Mouse (Mus musculus) kidney, postnatal 0 days (tissue): ENCODE data around the gene Pradc1. TPM values are rescaled to one million over a fixed set of nuclear protein-coding genes. Genes with fewer than 3 reads are reported as not detected.

Source experiments
- ATAC-seq: fragments of 200-750 bp; cut with Nextera tagmentation; replicated peaks from 2 replicates; pipeline ENCODE4 v1.8.0; 2017; ENCODE audit warnings: low read depth, moderate number of reproducible peaks, moderate TSS enrichment, moderate library complexity; ENCODE audit not compliant: low FRiP score
- DNase-seq: peaks from one replicate; pipeline ENCODE4 v3.0.0-alpha.2; 2016; ENCODE audit warnings: low spot score
- H3K27ac ChIP-seq: fragments of 300-500 bp; sonication (generic); 2 replicates; pipeline ENCODE4 v1.5.1; 2014; ENCODE audit warnings: mild to moderate bottlenecking
- H3K27me3 ChIP-seq: fragments of 300-500 bp; sonication (generic); 2 replicates; pipeline ENCODE4 v1.6.1; 2014; ENCODE audit warnings: low read length, mixed read lengths; ENCODE audit not compliant: insufficient read depth
- H3K36me3 ChIP-seq: fragments of 300-500 bp; sonication (generic); 2 replicates; pipeline ENCODE4 v1.6.1; 2014; ENCODE audit warnings: low read length, mixed read lengths; ENCODE audit not compliant: insufficient read depth
- H3K4me1 ChIP-seq: fragments of 300-500 bp; sonication (generic); replicated peaks from 2 replicates; pipeline ENCODE4 v1.6.1; 2014; ENCODE audit warnings: antibody characterized with exemption, low read length, mixed read lengths; ENCODE audit not compliant: insufficient read depth
- H3K4me2 ChIP-seq: fragments of 300-500 bp; sonication (generic); 2 replicates; pipeline ENCODE4 v1.6.1; 2014; ENCODE audit warnings: mild to moderate bottlenecking, low read length, moderate library complexity, mixed read lengths
- H3K4me3 ChIP-seq: fragments of 300-500 bp; sonication (generic); replicated peaks from 2 replicates; pipeline ENCODE4 v1.5.1; 2014; ENCODE audit warnings: low read depth, low read length
- H3K9ac ChIP-seq: fragments of 300-500 bp; sonication (generic); 2 replicates; pipeline ENCODE4 v1.6.1; 2014; ENCODE audit warnings: low read depth, low read length
- H3K9me3 ChIP-seq: fragments of 300-500 bp; sonication (generic); replicated peaks from 2 replicates; pipeline ENCODE4 v1.6.1; 2016; ENCODE audit warnings: low read length, inconsistent platforms, mixed read lengths
- CTCF ChIP-seq: IDR thresholded peaks from 2 replicates; pipeline ENCODE4 v1.5.1; 2016; ENCODE audit warnings: antibody characterized with exemption, low read depth, mild to moderate bottlenecking, moderate library complexity
- WGBS: fragments of 180-500 bp; shearing (Covaris S2); extraction: QIAGEN DNeasy Blood & Tissue Kit; methylation state at CpG from one replicate; pipeline ENCODE4 v1.1.7; 2014; 5-methylcytosine and 5-hydroxymethylcytosine counted together
- polyA plus RNA-seq: library from polyadenylated mRNA; unstranded; fragments of >200 nt; fragmentation: Nextera tagmentation; extraction: Ambion mirVana; gene quantifications from 2 replicates; pipeline ENCODE4 v1.2.1, GENCODE M21; 2015

The Pradc1 gene
- polyA plus RNA-seq, 1 experiment from 2014 or later: 37.3 TPM

- ATAC-seq: no peak
Observed at GRCm38 (mm10) chr6:85433865-85434264, 17.9 kb downstream of the Pradc1 start.

GRCm38 (mm10) chr6:85431842-85432431 is 19.8 kb downstream of the Pradc1 start, which contains the start of gene Smyd5:
TSS of gene Smyd5 (plus strand) at chr6:85431989.
- H3K9me3 ChIP-seq: no peaks in the 10 kb centered on the region
- 0 out of 2 replicates have a peak within 1 kb of the TSS, but pooled peaks have one; percentile 25 for H3K27ac ChIP-seq
- H3K9ac ChIP-seq: peak within 1 kb of the TSS; percentile 74
- no peaks in the 10 kb centered on the region for H3K36me3 ChIP-seq
- 0 out of 2 replicates have a peak, but pooled peaks cover 6% of the 10 kb centered on the region for H3K4me1 ChIP-seq
- H3K27me3 ChIP-seq: no peaks in the 10 kb centered on the region
- DNase-seq: peak; percentile 84
- no peak for TF ChIP-seq CTCF
- H3K4me2 ChIP-seq: peak within 1 kb of the TSS; percentile 88
- ATAC-seq: peak; percentile 89
- H3K4me3 ChIP-seq: peak within 1 kb of the TSS; percentile 92
- 1% methylated on average over 39 of the region's 39 CpGs for WGBS

More at GRCm38 (mm10) chr6:85433865-85434264, 17.9 kb downstream of the Pradc1 start:
- Histone ChIP-seq H3K27ac (no peak overlapping the region), H3K4me2 (no peak overlapping the region), H3K4me3 (no peak overlapping the region), H3K4me1 (0 out of 2 replicates have a peak, but pooled peaks cover 6% of the 10 kb centered on the region), H3K9me3 (no peaks in the 10 kb centered on the region), H3K27me3 (no peaks in the 10 kb centered on the region), H3K36me3 (peaks cover 8% of the 10 kb centered on the region; the same call in 1 of the 2 replicates), H3K9ac (no peak overlapping the region)
- no peak for TF ChIP-seq CTCF
- 65% methylated on average over 5 of the region's 5 CpGs for WGBS
- no peak for DNase-seq

- peak overlapping the region; percentile 74; the same call in 1 of the 2 replicates for H3K9ac ChIP-seq
- H3K4me2 ChIP-seq: peak overlapping the region; percentile 88
- DNase-seq (no peak), ATAC-seq (peak; percentile 69)
- no peaks in the 10 kb centered on the region for H3K36me3 ChIP-seq
- H3K9me3 ChIP-seq: no peaks in the 10 kb centered on the region
- WGBS: 39% methylated on average over 8 of the region's 8 CpGs
- H3K4me1 ChIP-seq: 0 out of 2 replicates have a peak, but pooled peaks cover 6% of the 10 kb centered on the region
- H3K27me3 ChIP-seq: no peaks in the 10 kb centered on the region
- peak; percentile 14; the same call in 1 of the 2 replicates for TF ChIP-seq CTCF
- peak overlapping the region; percentile 92 for H3K4me3 ChIP-seq
- H3K27ac ChIP-seq: no peak overlapping the region
Observed at GRCm38 (mm10) chr6:85431274-85431841, 20.4 kb downstream of the Pradc1 start.

GRCm38 (mm10) chr6:85423836-85424379 is 27.9 kb downstream of the Pradc1 start, which contains the start of gene Noto:
TSS of gene Noto (plus strand) at chr6:85423886.
- no peaks in the 10 kb centered on the region for H3K4me1 ChIP-seq
- 0 out of 2 replicates have a peak within 1 kb of the TSS, but pooled peaks have one; percentile 37 for H3K9ac ChIP-seq
- H3K27ac ChIP-seq: no peak within 1 kb of the TSS
- peak within 1 kb of the TSS; percentile 35 for H3K4me2 ChIP-seq
- H3K9me3 ChIP-seq: no peaks in the 10 kb centered on the region
- H3K27me3 ChIP-seq: no peaks in the 10 kb centered on the region
- H3K4me3 ChIP-seq: no peak within 1 kb of the TSS
- TF ChIP-seq CTCF: no peak
- no peak for DNase-seq
- no peak; the same call in 1 of the 2 replicates for ATAC-seq
- H3K36me3 ChIP-seq: no peaks in the 10 kb centered on the region
- WGBS: 13% methylated on average over 28 of the region's 28 CpGs

GRCm38 (mm10) chr6:85419150-85419549 is 32.6 kb downstream of the Pradc1 start:
- Histone ChIP-seq H3K9me3 (no peaks in the 10 kb centered on the region), H3K27me3 (no peaks in the 10 kb centered on the region), H3K4me3 (no peak overlapping the region), H3K27ac (no peak overlapping the region), H3K4me2 (no peak overlapping the region), H3K4me1 (no peaks in the 10 kb centered on the region), H3K9ac (no peak overlapping the region), H3K36me3 (no peaks in the 10 kb centered on the region)
- ATAC-seq (no peak), DNase-seq (no peak)
- no peak for TF ChIP-seq CTCF
- 81% methylated on average over 2 of the region's 2 CpGs for WGBS

- Histone ChIP-seq H3K27me3 (no peaks in the 10 kb centered on the region), H3K9me3 (no peaks in the 10 kb centered on the region), H3K4me3 (no peak overlapping the region), H3K27ac (no peak overlapping the region), H3K9ac (no peak overlapping the region), H3K4me2 (no peak overlapping the region), H3K36me3 (no peaks in the 10 kb centered on the region), H3K4me1 (no peaks in the 10 kb centered on the region)
- no peak for ATAC-seq
- DNase-seq: no peak
- WGBS: 49% methylated on average over 3 of the region's 3 CpGs
- TF ChIP-seq CTCF: no peak
Observed at GRCm38 (mm10) chr6:85415829-85416228, 35.9 kb downstream of the Pradc1 start.
